Mouse (Mus musculus) hindbrain, embryonic 16.5 days (tissue): ENCODE data around the gene Rab4b. TPM values are rescaled to one million over a fixed set of nuclear protein-coding genes. Genes with fewer than 3 reads are reported as not detected.

ENCODE experiments used
- ATAC-seq: fragments of 200-750 bp; cut with Nextera tagmentation; 2 replicates; pipeline ENCODE4 v1.8.0; 2017; ENCODE audit warnings: moderate TSS enrichment, moderate library complexity
- H3K27ac ChIP-seq: fragments of 300-500 bp; sonication (generic); 2 replicates; pipeline ENCODE4 v1.5.1; 2014; ENCODE audit warnings: low read depth, mild to moderate bottlenecking, control low read depth, low read length, moderate library complexity
- H3K27me3 ChIP-seq: fragments of 300-500 bp; sonication (generic); replicated peaks from 2 replicates; pipeline ENCODE4 v1.6.1; 2014; ENCODE audit warnings: low read length; ENCODE audit not compliant: control insufficient read depth, insufficient read depth
- H3K36me3 ChIP-seq: fragments of 300-500 bp; sonication (generic); 2 replicates; pipeline ENCODE4 v1.6.1; 2014; ENCODE audit warnings: mild to moderate bottlenecking, low read length, moderate library complexity, mixed read lengths; ENCODE audit not compliant: control insufficient read depth, insufficient read depth
- H3K4me1 ChIP-seq: fragments of 300-500 bp; sonication (generic); 2 replicates; pipeline ENCODE4 v1.6.1; 2014; ENCODE audit warnings: low read depth, low read length; ENCODE audit not compliant: control insufficient read depth, insufficient read depth
- H3K4me2 ChIP-seq: fragments of 300-500 bp; sonication (generic); 2 replicates; pipeline ENCODE4 v1.6.1; 2014; ENCODE audit warnings: mild to moderate bottlenecking, low read length, control low read depth, moderate library complexity
- H3K4me3 ChIP-seq: fragments of 300-500 bp; sonication (generic); 2 replicates; pipeline ENCODE4 v1.5.1; 2014; ENCODE audit warnings: mild to moderate bottlenecking, low read length, control low read depth, moderate library complexity
- H3K9ac ChIP-seq: fragments of 300-500 bp; sonication (generic); 2 replicates; pipeline ENCODE4 v1.6.1; 2014; ENCODE audit warnings: low read depth, mild to moderate bottlenecking, control low read depth, low read length, moderate library complexity
- H3K9me3 ChIP-seq: fragments of 300-500 bp; sonication (generic); 2 replicates; pipeline ENCODE4 v1.6.1; 2014; ENCODE audit warnings: mild to moderate bottlenecking, low read length, moderate library complexity; ENCODE audit not compliant: control insufficient read depth
- WGBS: fragments of 180-500 bp; shearing (Covaris S2); extraction: QIAGEN DNeasy Blood & Tissue Kit; methylation state at CpG from one replicate; pipeline ENCODE4 v1.1.7; 2014; 5-methylcytosine and 5-hydroxymethylcytosine counted together
- polyA plus RNA-seq: library from polyadenylated mRNA; unstranded; fragments of >200 nt; fragmentation: Nextera tagmentation; extraction: Ambion mirVana; gene quantifications from 2 replicates; pipeline ENCODE4 v1.2.1, GENCODE M21; 2015

Gene Rab4b
- polyA plus RNA-seq, 1 experiment from 2014 or later = 112 TPM

GRCm38 (mm10) chr7:27165007-27165655, 13.6 kb downstream of the Rab4b start:
- 70% methylated on average over 23 of the region's 23 CpGs for WGBS
- H3K9me3 ChIP-seq = no peaks in the 10 kb centered on the region
- H3K27ac ChIP-seq = peak overlapping the region; percentile 98; the same call in 1 of the 2 replicates
- no peaks in the 10 kb centered on the region for H3K27me3 ChIP-seq
- peaks cover 4% of the 10 kb centered on the region; the same call in 1 of the 2 replicates for H3K36me3 ChIP-seq
- H3K4me1 ChIP-seq = peaks cover 61% of the 10 kb centered on the region
- ATAC-seq = peak; percentile 5; the same call in 1 of the 2 replicates
- H3K4me3 ChIP-seq = peak overlapping the region; percentile 81
- H3K4me2 ChIP-seq = peak overlapping the region; percentile 85
- peak overlapping the region; percentile 91 for H3K9ac ChIP-seq

GRCm38 (mm10) chr7:27164112-27164947, 14.4 kb downstream of the Rab4b start:
- Histone ChIP-seq H3K36me3 (peaks cover 8% of the 10 kb centered on the region), H3K4me1 (peaks cover 66% of the 10 kb centered on the region), H3K4me2 (peak overlapping the region; percentile 85), H3K27ac (no peak overlapping the region), H3K9ac (peak overlapping the region; percentile 91), H3K27me3 (no peaks in the 10 kb centered on the region), H3K4me3 (peak overlapping the region; percentile 81), H3K9me3 (no peaks in the 10 kb centered on the region)
- WGBS = 81% methylated on average over 31 of the region's 33 CpGs
- no peak for ATAC-seq

GRCm38 (mm10) chr7:27163450-27163805, 15.3 kb downstream of the Rab4b start:
- no peak overlapping the region for H3K27ac ChIP-seq
- 81% methylated on average over 5 of the region's 5 CpGs for WGBS
- no peak overlapping the region; the same call in 1 of the 2 replicates for H3K4me3 ChIP-seq
- peaks cover 17% of the 10 kb centered on the region for H3K36me3 ChIP-seq
- no peaks in the 10 kb centered on the region for H3K9me3 ChIP-seq
- peak overlapping the region; percentile 41 for H3K9ac ChIP-seq
- peak overlapping the region; percentile 85 for H3K4me2 ChIP-seq
- H3K4me1 ChIP-seq = peaks cover 66% of the 10 kb centered on the region
- no peaks in the 10 kb centered on the region for H3K27me3 ChIP-seq
- no peak for ATAC-seq

GRCm38 (mm10) chr7:27162780-27163449, 15.8 kb downstream of the Rab4b start:
- ATAC-seq = no peak
- Histone ChIP-seq H3K27me3 (no peaks in the 10 kb centered on the region), H3K27ac (no peak overlapping the region), H3K4me2 (peak overlapping the region; percentile 85), H3K9ac (peak overlapping the region; percentile 41), H3K4me3 (no peak overlapping the region; the same call in 1 of the 2 replicates), H3K36me3 (peaks cover 22% of the 10 kb centered on the region), H3K9me3 (no peaks in the 10 kb centered on the region), H3K4me1 (peaks cover 66% of the 10 kb centered on the region)
- 79% methylated on average over 5 of the region's 5 CpGs for WGBS

DNA sequence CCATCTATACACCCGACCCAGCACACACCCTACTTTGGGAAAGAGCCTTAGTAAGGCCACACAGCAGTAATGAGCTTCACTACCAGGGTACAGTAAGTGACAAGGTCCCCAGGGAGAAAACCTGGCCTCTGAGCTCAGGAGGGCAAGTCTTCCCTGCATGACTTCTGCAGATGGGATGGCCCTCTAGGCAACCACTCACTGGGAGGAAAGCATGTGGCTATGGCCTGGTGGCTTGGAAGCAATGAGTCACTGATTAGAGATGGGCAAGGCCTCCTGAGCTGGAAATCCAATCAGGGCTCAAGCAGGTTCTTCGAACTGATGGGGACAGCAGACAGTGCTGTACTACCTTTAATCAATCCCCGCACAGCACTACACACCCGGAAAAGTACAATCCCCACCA, 17.0 kb downstream of the Rab4b start:
- ATAC-seq = no peak
- Histone ChIP-seq H3K4me2 (no peak overlapping the region), H3K4me1 (peaks cover 57% of the 10 kb centered on the region), H3K36me3 (peaks cover 30% of the 10 kb centered on the region), H3K9me3 (no peaks in the 10 kb centered on the region), H3K27ac (no peak overlapping the region), H3K9ac (no peak overlapping the region), H3K27me3 (no peaks in the 10 kb centered on the region), H3K4me3 (no peak overlapping the region)
- 80% methylated on average over 4 of the region's 4 CpGs for WGBS

- Histone ChIP-seq H3K27ac (no peak overlapping the region), H3K4me3 (no peak overlapping the region), H3K36me3 (peaks cover 30% of the 10 kb centered on the region), H3K9ac (no peak overlapping the region), H3K27me3 (no peaks in the 10 kb centered on the region), H3K4me1 (peaks cover 57% of the 10 kb centered on the region), H3K9me3 (no peaks in the 10 kb centered on the region), H3K4me2 (no peak overlapping the region)
- WGBS = 85% methylated on average over 3 of the region's 3 CpGs
- ATAC-seq = no peak
Measured at GRCm38 (mm10) chr7:27160921-27161320, 17.8 kb downstream of the Rab4b start.

GRCm38 (mm10) chr7:27159882-27160281, 18.8 kb downstream of the Rab4b start:
- Histone ChIP-seq H3K4me3 (no peak overlapping the region), H3K4me1 (peaks cover 49% of the 10 kb centered on the region), H3K27ac (no peak overlapping the region), H3K9me3 (no peaks in the 10 kb centered on the region), H3K9ac (no peak overlapping the region), H3K4me2 (no peak overlapping the region), H3K36me3 (peaks cover 27% of the 10 kb centered on the region), H3K27me3 (no peaks in the 10 kb centered on the region)
- WGBS = 14% methylated on average over 8 of the region's 8 CpGs
- ATAC-seq = peak; percentile 88

- 97% methylated on average over 6 of the region's 6 CpGs for WGBS
- Histone ChIP-seq H3K4me1 (peaks cover 43% of the 10 kb centered on the region), H3K9ac (no peak overlapping the region), H3K36me3 (peaks cover 26% of the 10 kb centered on the region), H3K4me2 (no peak overlapping the region), H3K27ac (no peak overlapping the region), H3K27me3 (no peaks in the 10 kb centered on the region), H3K4me3 (no peak overlapping the region), H3K9me3 (no peaks in the 10 kb centered on the region)
- ATAC-seq = no peak
Measured at GRCm38 (mm10) chr7:27159256-27159655, 19.4 kb downstream of the Rab4b start.

GRCm38 (mm10) chr7:27158171-27158570, 20.5 kb downstream of the Rab4b start:
- H3K36me3 ChIP-seq = peaks cover 26% of the 10 kb centered on the region
- no peaks in the 10 kb centered on the region for H3K9me3 ChIP-seq
- H3K27me3 ChIP-seq = no peaks in the 10 kb centered on the region
- no peak overlapping the region for H3K4me3 ChIP-seq
- H3K4me2 ChIP-seq = no peak overlapping the region
- 96% methylated on average over 9 of the region's 9 CpGs for WGBS
- ATAC-seq = no peak
- H3K27ac ChIP-seq = no peak overlapping the region
- H3K9ac ChIP-seq = no peak overlapping the region
- H3K4me1 ChIP-seq = peaks cover 32% of the 10 kb centered on the region
